Mouse (Mus musculus): ENCODE results near the gene Fahd1. TPM values are rescaled to one million over a fixed set of nuclear protein-coding genes. Genes with fewer than 3 reads are reported as not detected.

Gene Fahd1
- polyA plus RNA-seq, 1 experiment from 2014 or later: 36.5 TPM

DNA sequence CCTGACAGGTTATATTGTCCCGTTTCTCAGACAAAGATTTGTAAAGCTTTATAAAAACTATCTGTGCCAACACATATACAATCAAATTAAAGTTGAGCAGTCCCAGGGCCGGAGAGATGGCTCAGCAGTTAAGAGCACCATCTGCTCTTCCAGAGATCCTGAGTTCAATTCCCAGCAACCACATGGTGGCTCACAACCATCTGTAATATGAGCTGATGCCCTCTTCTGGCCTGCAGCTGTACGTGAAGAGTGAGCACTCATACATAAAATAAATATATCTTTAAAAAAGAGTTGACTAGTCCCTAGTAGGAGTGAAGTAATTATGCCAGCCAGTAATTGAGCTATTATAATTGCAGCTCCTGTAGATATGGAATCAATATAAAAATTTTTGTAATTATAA is 49.6 kb downstream of the Fahd1 start:
- H3K4me1 ChIP-seq (replicated peaks): peaks cover 2% of the 10 kb centered on the region; the same call in 1 of the 2 replicates
- H3K27ac ChIP-seq (ENCODE audit: poor library complexity, severe bottlenecking): no peak overlapping the region
- peaks cover 19% of the 10 kb centered on the region for H3K27me3 ChIP-seq (replicated peaks)
- no peak for ATAC-seq (ENCODE audit: insufficient number of reproducible peaks, low FRiP score)
- no peak overlapping the region for H3K4me3 ChIP-seq
- H3K36me3 ChIP-seq: no peaks in the 10 kb centered on the region
- H3K9ac ChIP-seq: no peak overlapping the region
- H3K9me3 ChIP-seq (replicated peaks): no peaks in the 10 kb centered on the region
- no peak overlapping the region for H3K4me2 ChIP-seq
- WGBS: 65% methylated on average over 3 of the region's 3 CpGs

DNA sequence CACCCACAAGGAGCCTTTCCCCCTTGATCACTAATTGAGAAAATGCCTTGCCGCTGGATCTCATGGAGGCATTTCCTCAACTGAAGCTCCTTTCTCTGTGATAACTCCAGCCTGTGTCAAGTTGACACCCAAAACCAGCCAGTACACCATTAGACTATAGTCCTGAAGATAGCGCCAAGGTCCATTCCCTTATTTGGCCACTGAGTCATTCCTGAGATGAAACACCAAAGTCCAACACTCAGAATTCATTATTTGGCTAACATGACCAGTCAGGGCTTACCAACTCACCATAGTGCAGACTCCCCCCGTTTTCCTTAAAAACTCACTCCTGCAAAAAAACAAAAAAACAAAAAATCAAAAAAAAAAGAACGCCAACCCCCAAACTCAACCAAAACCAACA is 50.7 kb downstream of the Fahd1 start:
- H3K4me2 ChIP-seq: no peak overlapping the region
- H3K4me3 ChIP-seq: no peak overlapping the region
- H3K4me1 ChIP-seq (replicated peaks): peaks cover 2% of the 10 kb centered on the region; the same call in 1 of the 2 replicates
- H3K36me3 ChIP-seq: no peaks in the 10 kb centered on the region
- H3K27ac ChIP-seq (ENCODE audit: poor library complexity, severe bottlenecking): no peak overlapping the region
- ATAC-seq (ENCODE audit: insufficient number of reproducible peaks, low FRiP score): no peak
- H3K9me3 ChIP-seq (replicated peaks): no peaks in the 10 kb centered on the region
- 86% methylated on average over 4 of the region's 4 CpGs for WGBS
- H3K27me3 ChIP-seq (replicated peaks): peaks cover 10% of the 10 kb centered on the region; the same call in 1 of the 2 replicates
- no peak overlapping the region for H3K9ac ChIP-seq

Other genes starting within 250 kb of the Fahd1 start
- 66.5 and 74.6 TPM in 2 replicates for gene Tsc2, start 217.7 kb downstream of the Fahd1 start, polyA plus RNA-seq (2016; fragmentation: Nextera tagmentation; extraction: Ambion mirVana)
- gene Nthl1, start 217.7 kb downstream of the Fahd1 start, polyA plus RNA-seq (2016; fragmentation: Nextera tagmentation; extraction: Ambion mirVana): 7.8 and 8.3 TPM in 2 replicates
- gene Slc9a3r2, start 200.0 kb downstream of the Fahd1 start, polyA plus RNA-seq (2016; fragmentation: Nextera tagmentation; extraction: Ambion mirVana): 56.6 and 59.7 TPM in 2 replicates
- gene Npw, start 191.9 kb downstream of the Fahd1 start, polyA plus RNA-seq (2016; fragmentation: Nextera tagmentation; extraction: Ambion mirVana): not detected in 2 replicates
- gene Zfp598, start 180.7 kb downstream of the Fahd1 start, polyA plus RNA-seq (2016; fragmentation: Nextera tagmentation; extraction: Ambion mirVana): 20.1 and 21.2 TPM in 2 replicates
- 0.68 and 1.0 TPM in 2 replicates for gene Syngr3, start 160.4 kb downstream of the Fahd1 start, polyA plus RNA-seq (2016; fragmentation: Nextera tagmentation; extraction: Ambion mirVana)
- 34.0 and 37.8 TPM in 2 replicates for gene Gfer, start 154.2 kb downstream of the Fahd1 start, polyA plus RNA-seq (2016; fragmentation: Nextera tagmentation; extraction: Ambion mirVana)
- gene Noxo1, start 154.1 kb downstream of the Fahd1 start, polyA plus RNA-seq (2016; fragmentation: Nextera tagmentation; extraction: Ambion mirVana): 1.3 and 1.8 TPM in 2 replicates
- gene Tbl3, start 142.7 kb downstream of the Fahd1 start, polyA plus RNA-seq (2016; fragmentation: Nextera tagmentation; extraction: Ambion mirVana): 45.9 and 49.5 TPM in 2 replicates
- not detected in 2 replicates for gene Rnf151, start 132.3 kb downstream of the Fahd1 start, polyA plus RNA-seq (2016; fragmentation: Nextera tagmentation; extraction: Ambion mirVana)
- 810 and 828 TPM in 2 replicates for gene Rps2, start 132.2 kb downstream of the Fahd1 start, polyA plus RNA-seq (2016; fragmentation: Nextera tagmentation; extraction: Ambion mirVana)
- gene Ndufb10, start 125.9 kb downstream of the Fahd1 start, polyA plus RNA-seq (2016; fragmentation: Nextera tagmentation; extraction: Ambion mirVana): 351 and 363 TPM in 2 replicates
- gene Rpl3l, start 122.5 kb downstream of the Fahd1 start, polyA plus RNA-seq (2016; fragmentation: Nextera tagmentation; extraction: Ambion mirVana): 0.34 and 0.76 TPM in 2 replicates
- gene Msrb1, start 113.7 kb downstream of the Fahd1 start, polyA plus RNA-seq (2016; fragmentation: Nextera tagmentation; extraction: Ambion mirVana): 17.3 and 18.2 TPM in 2 replicates
- 0.72 TPM in 1 of 2 replicates, not detected in the other for gene Hs3st6, start 97.4 kb downstream of the Fahd1 start, polyA plus RNA-seq (2016; fragmentation: Nextera tagmentation; extraction: Ambion mirVana)
- not detected in 2 replicates for gene Meiob, start 46.1 kb downstream of the Fahd1 start, polyA plus RNA-seq (2016; fragmentation: Nextera tagmentation; extraction: Ambion mirVana)
- gene Hagh, start 10.2 kb downstream of the Fahd1 start, polyA plus RNA-seq (2016; fragmentation: Nextera tagmentation; extraction: Ambion mirVana): 39.9 and 41.2 TPM in 2 replicates
- 0.12 and 0.24 TPM in 2 replicates for gene Igfals, start 15.6 kb upstream of the Fahd1 start, polyA plus RNA-seq (2016; fragmentation: Nextera tagmentation; extraction: Ambion mirVana)
- 31.9 and 33.1 TPM in 2 replicates for gene Nubp2, start 36.0 kb upstream of the Fahd1 start, polyA plus RNA-seq (2016; fragmentation: Nextera tagmentation; extraction: Ambion mirVana)
- gene Spsb3, start 36.3 kb upstream of the Fahd1 start, polyA plus RNA-seq (2016; fragmentation: Nextera tagmentation; extraction: Ambion mirVana): 25.7 and 28.3 TPM in 2 replicates
- 25.4 and 27.2 TPM in 2 replicates for gene Eme2, start 44.7 kb upstream of the Fahd1 start, polyA plus RNA-seq (2016; fragmentation: Nextera tagmentation; extraction: Ambion mirVana)
- 91.1 and 94.9 TPM in 2 replicates for gene Mrps34, start 44.8 kb upstream of the Fahd1 start, polyA plus RNA-seq (2016; fragmentation: Nextera tagmentation; extraction: Ambion mirVana)
- 34.5 and 36.5 TPM in 2 replicates for gene Nme3, start 46.1 kb upstream of the Fahd1 start, polyA plus RNA-seq (2016; fragmentation: Nextera tagmentation; extraction: Ambion mirVana)
- 38.4 and 41.3 TPM in 2 replicates for gene Mapk8ip3, start 86.6 kb upstream of the Fahd1 start, polyA plus RNA-seq (2016; fragmentation: Nextera tagmentation; extraction: Ambion mirVana)
- gene Jpt2, start 110.3 kb upstream of the Fahd1 start, polyA plus RNA-seq (2016; fragmentation: Nextera tagmentation; extraction: Ambion mirVana): 140 and 144 TPM in 2 replicates
- gene Cramp1l, start 165.4 kb upstream of the Fahd1 start, polyA plus RNA-seq (2016; fragmentation: Nextera tagmentation; extraction: Ambion mirVana): 8.5 and 10.1 TPM in 2 replicates
- 14.4 and 14.8 TPM in 2 replicates for gene Ift140, start 165.7 kb upstream of the Fahd1 start, polyA plus RNA-seq (2016; fragmentation: Nextera tagmentation; extraction: Ambion mirVana)
- 16.3 and 20.4 TPM in 2 replicates for gene Tmem204, start 233.2 kb upstream of the Fahd1 start, polyA plus RNA-seq (2016; fragmentation: Nextera tagmentation; extraction: Ambion mirVana)

Measured in heart, embryonic 12.5 days (tissue).